Mouse (Mus musculus) cerebellum, adult 11-12 months (tissue): ENCODE measurements around the gene Mnat1.
"Not testable (repeated sequence)": the region's sequence is repeated elsewhere in the genome, so short reads cannot be mapped to it uniquely, and the experiment has no call there.

ENCODE experiments used
- DNase-seq: peaks from one replicate; pipeline ENCODE4 v3.0.0; 2022

Mnat1 gene

GRCm38 (mm10) chr12:73123093-73124041, at the start of gene Mnat1:
TSS of gene Mnat1 (plus strand) at chr12:73123717.
- peak; percentile 77 for DNase-seq

GRCm38 (mm10) chr12:73081828-73082227, 41.7 kb upstream of the Mnat1 start:
- not testable (repeated sequence) for DNase-seq

- no peak for DNase-seq
These were observed 39.7 kb upstream of the Mnat1 start for GRCm38 (mm10) chr12:73083773-73084172.

- DNase-seq: no peak
These were observed 37.5 kb upstream of the Mnat1 start for GRCm38 (mm10) chr12:73085739-73086630.

- DNase-seq: no peak
These were observed 36.4 kb upstream of the Mnat1 start for GRCm38 (mm10) chr12:73087086-73087485.

GRCm38 (mm10) chr12:73088500-73088899, 35.0 kb upstream of the Mnat1 start:
- no peak for DNase-seq

GRCm38 (mm10) chr12:73088911-73089310, 34.6 kb upstream of the Mnat1 start:
- DNase-seq: no peak

- DNase-seq: no peak
These were observed 32.7 kb upstream of the Mnat1 start for GRCm38 (mm10) chr12:73090672-73091335.

GRCm38 (mm10) chr12:73094189-73094588, 29.3 kb upstream of the Mnat1 start:
- no peak for DNase-seq

- no peak for DNase-seq
These were observed 28.9 kb upstream of the Mnat1 start for GRCm38 (mm10) chr12:73094605-73095004.

GRCm38 (mm10) chr12:73096177-73096576, 27.3 kb upstream of the Mnat1 start:
- DNase-seq: not testable (repeated sequence)

- DNase-seq: no peak
These were observed 24.9 kb upstream of the Mnat1 start for GRCm38 (mm10) chr12:73098593-73098992.

- no peak for DNase-seq
These were observed 19.8 kb upstream of the Mnat1 start for GRCm38 (mm10) chr12:73103713-73104112.

- no peak for DNase-seq
These were observed 15.7 kb upstream of the Mnat1 start for GRCm38 (mm10) chr12:73107821-73108220.

GRCm38 (mm10) chr12:73110431-73111111, 12.9 kb upstream of the Mnat1 start:
- peak; percentile 21 for DNase-seq

GRCm38 (mm10) chr12:73111561-73112325, 11.8 kb upstream of the Mnat1 start:
- DNase-seq: peak; percentile 37

GRCm38 (mm10) chr12:73112326-73113087, 11.0 kb upstream of the Mnat1 start:
- peak; percentile 60 for DNase-seq

- peak; percentile 85 for DNase-seq
These were observed 10.3 kb upstream of the Mnat1 start, which contains the start of gene Six4 for GRCm38 (mm10) chr12:73113196-73113595. TSS of gene Six4 (minus strand) at chr12:73113456.

GRCm38 (mm10) chr12:73125250-73125649, 1.7 kb downstream of the Mnat1 start:
- no peak for DNase-seq

GRCm38 (mm10) chr12:73140732-73141131, 17.2 kb downstream of the Mnat1 start:
- no peak for DNase-seq

GRCm38 (mm10) chr12:73147236-73147635, 23.7 kb downstream of the Mnat1 start:
- DNase-seq: no peak
